Mouse (Mus musculus) hindbrain, embryonic 10.5 days (tissue): ENCODE measurements around the gene Mre11a. TPM values are rescaled to one million over a fixed set of nuclear protein-coding genes. Genes with fewer than 3 reads are reported as not detected.

Experiments
- polyA plus RNA-seq: library from polyadenylated mRNA; unstranded; fragments of >200 nt; fragmentation: Nextera tagmentation; extraction: Ambion mirVana; gene quantifications from 2 replicates; pipeline ENCODE4 v1.2.1, GENCODE M21; 2016

The Mre11a gene
- polyA plus RNA-seq, 1 experiment from 2014 or later = 25.9 TPM

Other genes with a start within 250 kb of the Mre11a start
- 12.8 and 16.3 TPM in 2 replicates for gene Amotl1, start 139.6 kb upstream of the Mre11a start, polyA plus RNA-seq
- 0.27 and 0.32 TPM in 2 replicates for gene Piwil4, start 43.9 kb upstream of the Mre11a start, polyA plus RNA-seq
- gene Fut4, start 32.3 kb upstream of the Mre11a start, polyA plus RNA-seq = 2.7 and 2.8 TPM in 2 replicates
- gene 1700012B09Rik, start 13.6 kb upstream of the Mre11a start, polyA plus RNA-seq = 1.2 and 6.1 TPM in 2 replicates
- 38.6 and 51.8 TPM in 2 replicates for gene Ankrd49, start 202 bp downstream of the Mre11a start, polyA plus RNA-seq
- gene Gpr83, start 75.6 kb downstream of the Mre11a start, polyA plus RNA-seq = 0.65 and 0.71 TPM in 2 replicates
- gene Izumo1r, start 119.3 kb downstream of the Mre11a start, polyA plus RNA-seq = 0.24 TPM in 1 of 2 replicates, not detected in the other